Mouse (Mus musculus): Measurements from ENCODE around the gene Tctex1d2.

DNA sequence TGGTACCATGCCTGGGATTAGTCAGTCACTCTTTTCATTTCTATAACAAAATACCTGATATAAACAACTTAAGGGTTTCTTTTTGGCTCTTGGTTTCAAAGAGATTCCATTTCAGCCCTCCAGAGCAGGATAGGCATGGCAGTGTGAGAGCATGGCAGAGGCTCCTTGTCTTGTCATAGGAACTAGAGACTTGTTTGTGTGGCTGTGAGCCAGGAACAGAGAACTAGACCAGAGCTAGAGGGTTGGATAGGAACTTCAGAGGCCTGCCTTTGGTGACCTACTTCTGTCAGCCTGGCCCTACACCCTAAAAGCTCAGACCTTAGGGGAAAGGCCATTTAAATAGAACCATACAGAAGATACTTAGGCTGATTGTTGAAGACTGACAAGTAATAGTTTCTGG lies 36.6 kb upstream of the Tctex1d2 start:
- TF ChIP-seq EP300 (IDR thresholded peaks at IDR 0.05; ENCODE audit: low read length) (no peak), CHD2 (IDR thresholded peaks at IDR 0.05; ENCODE audit: low read length) (no peak), KAT2A (IDR thresholded peaks at IDR 0.05; ENCODE audit: insufficient replicate concordance, low read length) (no peak), BHLHE40 (IDR thresholded peaks at IDR 0.05; ENCODE audit: low read depth, low read length) (no peak), POLR2A (IDR thresholded peaks at IDR 0.05; ENCODE audit: low read depth, low read length) (no peak), USF2 (conservative IDR thresholded peaks at IDR 0.05; ENCODE audit: low read depth, low read length) (no peak), TBP (conservative IDR thresholded peaks at IDR 0.05; ENCODE audit: low read depth, low read length) (no peak), E2F4 (IDR thresholded peaks at IDR 0.05; ENCODE audit: insufficient replicate concordance, low read depth, low read length) (no peak), MXI1 (IDR thresholded peaks at IDR 0.05; ENCODE audit: low read depth, low read length) (no peak), CTCF (conservative IDR thresholded peaks at IDR 0.05 in 1 of 2, IDR thresholded peaks at IDR 0.05 in 1 of 2; ENCODE audit: low read depth in 2 of 2, low read length in 2 of 2) (no peak), HCFC1 (IDR thresholded peaks at IDR 0.05; ENCODE audit: low read depth, low read length) (no peak), TCF12 (IDR thresholded peaks at IDR 0.05; ENCODE audit: low read depth, low read length) (no peak), CHD1 (IDR thresholded peaks at IDR 0.05; ENCODE audit: low read depth, low read length) (no peak)
